Mouse (Mus musculus) embryonic facial prominence, embryonic 11.5 days (tissue): ENCODE results near the gene Srl. TPM values are rescaled to one million over a fixed set of nuclear protein-coding genes. Genes with fewer than 3 reads are reported as not detected.

Source experiments
- ATAC-seq: fragments of 200-750 bp; cut with Nextera tagmentation; replicated peaks from 2 replicates; pipeline ENCODE4 v1.8.0; 2017; ENCODE audit warnings: low read depth; ENCODE audit not compliant: insufficient number of reproducible peaks, low FRiP score, low TSS enrichment
- DNase-seq: peaks from one replicate; pipeline ENCODE4 v3.0.0-alpha.2; 2015; ENCODE audit warnings: low spot score
- H3K27ac ChIP-seq: fragments of 300-500 bp; sonication (generic); replicated peaks from 2 replicates; pipeline ENCODE4 v1.5.1; 2014; ENCODE audit warnings: mild to moderate bottlenecking, low read depth, low read length, control low read depth
- H3K27me3 ChIP-seq: fragments of 300-500 bp; sonication (generic); 2 replicates; pipeline ENCODE4 v1.6.1; 2014; ENCODE audit warnings: mild to moderate bottlenecking, low read length, moderate library complexity, mixed read lengths; ENCODE audit not compliant: control insufficient read depth, insufficient read depth
- H3K36me3 ChIP-seq: fragments of 300-500 bp; sonication (generic); replicated peaks from 2 replicates; pipeline ENCODE4 v1.6.1; 2014; ENCODE audit warnings: low read depth, mild to moderate bottlenecking, low read length, moderate library complexity, mixed read lengths; ENCODE audit not compliant: control insufficient read depth, insufficient read depth
- H3K4me1 ChIP-seq: fragments of 300-500 bp; sonication (generic); 2 replicates; pipeline ENCODE4 v1.6.1; 2014; ENCODE audit warnings: low read length, mixed read lengths; ENCODE audit not compliant: control insufficient read depth, insufficient read depth
- H3K4me2 ChIP-seq: fragments of 300-500 bp; sonication (generic); 2 replicates; pipeline ENCODE4 v1.6.1; 2014; ENCODE audit warnings: low read depth, mild to moderate bottlenecking, control low read depth, low read length, moderate library complexity
- H3K4me3 ChIP-seq: fragments of 300-500 bp; sonication (generic); 2 replicates; pipeline ENCODE4 v1.5.1; 2014; ENCODE audit warnings: low read depth, low read length, control low read depth
- H3K9ac ChIP-seq: fragments of 300-500 bp; sonication (generic); replicated peaks from 2 replicates; pipeline ENCODE4 v1.6.1; 2014; ENCODE audit warnings: mild to moderate bottlenecking, control low read depth, low read length
- H3K9me3 ChIP-seq: fragments of 300-500 bp; sonication (generic); replicated peaks from 2 replicates; pipeline ENCODE4 v1.6.1; 2016; ENCODE audit warnings: mild to moderate bottlenecking, low read length, inconsistent platforms, mixed read lengths; ENCODE audit not compliant: control insufficient read depth
- WGBS: fragments of 180-500 bp; shearing (Covaris S2); extraction: QIAGEN DNeasy Blood & Tissue Kit; methylation state at CpG from one replicate; pipeline ENCODE4 v1.1.7; 2014; 5-methylcytosine and 5-hydroxymethylcytosine counted together
- polyA plus RNA-seq: library from polyadenylated mRNA; unstranded; fragments of >200 nt; fragmentation: Nextera tagmentation; extraction: Ambion mirVana; gene quantifications from 2 replicates; pipeline ENCODE4 v1.2.1, GENCODE M21; 2014

Srl gene
- polyA plus RNA-seq, 1 experiment from 2014 or later, result 32.7 TPM

DNA sequence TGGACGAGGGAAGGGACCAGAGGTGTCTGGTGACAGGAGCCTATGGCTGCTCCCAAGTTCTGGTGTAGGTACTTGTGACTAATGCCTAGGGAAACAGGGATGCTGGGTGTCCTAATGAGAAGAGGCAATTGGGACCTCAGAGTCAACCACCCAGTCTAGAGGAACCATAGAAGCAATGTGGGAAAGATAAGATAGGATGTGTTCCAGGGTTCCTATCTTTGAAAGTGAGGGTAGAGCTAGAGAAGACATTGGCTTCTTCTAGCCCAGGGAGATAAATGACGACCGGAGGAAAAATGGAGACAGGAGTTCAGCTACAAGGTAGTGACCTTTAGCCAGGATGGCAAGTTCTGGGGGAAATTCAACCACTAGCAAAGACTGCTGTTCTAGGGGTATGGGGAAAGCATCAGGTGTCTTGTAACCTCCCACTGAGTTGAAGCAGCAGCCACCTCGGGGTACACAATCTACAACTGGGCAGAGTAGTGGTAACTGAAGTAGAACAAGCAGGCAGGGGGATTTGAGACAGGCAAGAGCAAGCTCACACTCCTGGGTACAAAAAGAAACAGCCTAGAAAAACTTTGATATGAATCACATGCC lies 20.4 kb downstream of the Srl start:
- Histone ChIP-seq H3K4me2 (no peak overlapping the region), H3K4me1 (no peaks in the 10 kb centered on the region), H3K9ac (no peak overlapping the region), H3K36me3 (no peaks in the 10 kb centered on the region), H3K27me3 (no peaks in the 10 kb centered on the region), H3K27ac (no peak overlapping the region), H3K4me3 (no peak overlapping the region), H3K9me3 (no peaks in the 10 kb centered on the region)
- 65% methylated on average over 4 of the region's 4 CpGs for WGBS
- ATAC-seq, result no peak
- DNase-seq, result no peak

DNA sequence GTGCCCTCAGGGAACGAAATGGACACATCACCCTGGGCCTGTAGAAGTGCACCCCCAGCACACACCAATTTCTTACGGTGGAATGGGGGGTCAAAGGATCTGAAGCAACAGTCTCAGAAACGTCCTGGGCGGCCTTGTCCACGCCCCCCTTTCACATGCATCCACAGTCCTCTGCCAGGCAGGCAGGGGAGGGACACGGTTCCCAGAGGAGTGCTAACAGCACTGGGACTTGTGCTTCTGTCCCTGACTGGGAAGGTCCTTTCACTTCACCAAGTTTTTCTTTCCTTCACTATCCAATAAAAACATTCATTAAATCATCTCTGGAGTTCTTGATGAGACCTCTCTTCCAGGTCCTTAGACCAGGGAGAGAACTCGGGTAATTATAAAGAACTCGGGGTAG lies 20.9 kb downstream of the Srl start:
- Histone ChIP-seq H3K9ac (no peak overlapping the region), H3K4me2 (no peak overlapping the region), H3K27me3 (no peaks in the 10 kb centered on the region), H3K9me3 (no peaks in the 10 kb centered on the region), H3K4me1 (no peaks in the 10 kb centered on the region), H3K36me3 (no peaks in the 10 kb centered on the region), H3K27ac (no peak overlapping the region), H3K4me3 (no peak overlapping the region)
- WGBS, result 70% methylated on average over 8 of the region's 8 CpGs
- ATAC-seq (no peak), DNase-seq (no peak)

DNA sequence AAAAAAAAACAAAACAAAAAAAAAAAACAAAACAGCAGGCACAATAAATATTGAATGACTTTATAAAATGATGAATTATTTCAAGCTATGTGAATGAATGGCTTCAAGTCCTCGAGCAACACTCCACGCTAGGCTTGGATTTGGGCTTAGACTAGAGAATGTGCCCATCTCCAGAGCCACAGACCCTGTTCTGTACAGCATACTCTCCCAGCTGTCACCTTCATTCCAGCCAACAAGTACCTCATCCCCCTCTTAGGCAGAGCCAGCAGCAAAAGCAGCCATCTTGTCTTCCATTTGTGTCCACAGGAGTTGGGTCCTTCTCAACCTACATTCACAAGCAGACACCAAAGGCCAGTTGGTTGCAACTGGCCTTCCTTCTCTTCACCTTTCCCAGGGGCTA lies 21.8 kb downstream of the Srl start:
- Histone ChIP-seq H3K36me3 (no peaks in the 10 kb centered on the region), H3K27ac (no peak overlapping the region), H3K4me3 (no peak overlapping the region), H3K27me3 (no peaks in the 10 kb centered on the region), H3K9ac (no peak overlapping the region), H3K4me2 (no peak overlapping the region), H3K9me3 (no peaks in the 10 kb centered on the region), H3K4me1 (no peaks in the 10 kb centered on the region)
- DNase-seq (no peak), ATAC-seq (no peak)
- WGBS, result 96% methylated on average over 2 of the region's 2 CpGs

DNA sequence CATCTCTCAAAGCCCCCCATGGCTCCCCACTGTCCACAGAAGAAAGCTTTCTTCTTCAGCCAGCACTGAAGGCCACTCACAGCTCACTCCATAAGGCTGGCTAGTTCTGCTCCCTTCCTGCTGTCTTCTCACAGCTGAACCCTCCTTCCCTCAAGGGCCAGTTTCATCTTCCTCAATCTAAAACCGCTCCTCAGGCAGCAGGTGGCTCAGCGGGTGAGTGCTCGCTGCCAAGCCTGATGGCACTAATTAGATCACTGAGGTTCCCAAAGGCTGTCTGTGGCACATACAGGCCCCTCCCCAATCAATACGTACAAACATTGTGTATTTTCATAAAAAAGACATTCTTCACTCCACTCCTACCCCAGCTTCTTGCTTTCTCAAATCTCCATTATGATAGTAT lies 22.5 kb downstream of the Srl start:
- no peak for ATAC-seq
- H3K27ac ChIP-seq, result no peak overlapping the region
- WGBS, result 78% methylated on average over 4 of the region's 4 CpGs
- no peaks in the 10 kb centered on the region for H3K9me3 ChIP-seq
- no peak overlapping the region for H3K4me2 ChIP-seq
- H3K36me3 ChIP-seq, result no peaks in the 10 kb centered on the region
- H3K27me3 ChIP-seq, result no peaks in the 10 kb centered on the region
- no peak overlapping the region for H3K4me3 ChIP-seq
- DNase-seq, result no peak
- H3K4me1 ChIP-seq, result no peaks in the 10 kb centered on the region
- no peak overlapping the region for H3K9ac ChIP-seq

DNA sequence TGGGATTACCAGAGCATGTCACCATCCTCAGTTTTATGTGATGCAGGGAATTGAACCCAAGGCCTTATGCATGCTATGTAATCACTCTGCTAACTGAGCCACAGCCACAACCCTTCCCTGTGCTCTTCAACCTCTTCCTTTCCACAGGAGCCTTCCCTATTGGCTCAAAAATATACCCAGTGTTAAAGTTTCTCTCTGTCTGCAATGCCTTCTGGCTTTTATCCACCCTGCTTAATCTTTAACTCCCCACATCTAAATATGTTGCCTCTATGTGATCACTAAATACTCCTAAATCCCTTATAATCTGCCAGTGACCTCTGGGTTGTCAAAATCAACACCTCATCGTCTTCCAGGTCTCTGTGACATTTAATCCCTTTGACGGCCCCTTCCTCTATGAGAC lies 23.7 kb downstream of the Srl start:
- Histone ChIP-seq H3K27me3 (no peaks in the 10 kb centered on the region), H3K9ac (no peak overlapping the region), H3K9me3 (no peaks in the 10 kb centered on the region), H3K36me3 (no peaks in the 10 kb centered on the region), H3K27ac (no peak overlapping the region), H3K4me1 (no peaks in the 10 kb centered on the region), H3K4me3 (no peak overlapping the region), H3K4me2 (no peak overlapping the region)
- DNase-seq (no peak), ATAC-seq (no peak)
- 67% methylated on average over 2 of the region's 2 CpGs for WGBS

DNA sequence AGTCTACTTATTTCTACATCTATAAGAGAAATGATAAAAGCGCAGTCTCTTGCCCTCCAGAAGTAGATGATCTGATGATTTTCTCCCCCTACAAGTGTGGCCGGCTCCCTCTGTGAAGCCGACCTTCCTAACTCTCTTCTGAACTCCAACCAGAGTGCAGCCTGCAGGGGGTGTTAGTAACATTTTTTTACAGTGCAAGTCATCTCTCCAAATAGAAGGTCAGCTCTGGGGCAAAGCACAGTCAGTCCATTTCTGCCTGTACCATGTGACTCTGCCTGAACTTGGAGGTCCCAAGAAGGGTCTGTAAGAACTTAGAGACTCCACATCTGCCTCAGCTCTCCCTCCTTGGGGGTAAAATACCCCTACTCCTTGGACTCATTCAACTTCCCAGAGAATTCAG lies 27.2 kb downstream of the Srl start:
- Histone ChIP-seq H3K4me2 (no peak overlapping the region), H3K9ac (no peak overlapping the region), H3K4me1 (no peaks in the 10 kb centered on the region), H3K27ac (no peak overlapping the region), H3K9me3 (no peaks in the 10 kb centered on the region), H3K4me3 (no peak overlapping the region), H3K27me3 (no peaks in the 10 kb centered on the region), H3K36me3 (no peaks in the 10 kb centered on the region)
- DNase-seq (no peak), ATAC-seq (no peak)
- WGBS, result 76% methylated on average over 3 of the region's 3 CpGs

DNA sequence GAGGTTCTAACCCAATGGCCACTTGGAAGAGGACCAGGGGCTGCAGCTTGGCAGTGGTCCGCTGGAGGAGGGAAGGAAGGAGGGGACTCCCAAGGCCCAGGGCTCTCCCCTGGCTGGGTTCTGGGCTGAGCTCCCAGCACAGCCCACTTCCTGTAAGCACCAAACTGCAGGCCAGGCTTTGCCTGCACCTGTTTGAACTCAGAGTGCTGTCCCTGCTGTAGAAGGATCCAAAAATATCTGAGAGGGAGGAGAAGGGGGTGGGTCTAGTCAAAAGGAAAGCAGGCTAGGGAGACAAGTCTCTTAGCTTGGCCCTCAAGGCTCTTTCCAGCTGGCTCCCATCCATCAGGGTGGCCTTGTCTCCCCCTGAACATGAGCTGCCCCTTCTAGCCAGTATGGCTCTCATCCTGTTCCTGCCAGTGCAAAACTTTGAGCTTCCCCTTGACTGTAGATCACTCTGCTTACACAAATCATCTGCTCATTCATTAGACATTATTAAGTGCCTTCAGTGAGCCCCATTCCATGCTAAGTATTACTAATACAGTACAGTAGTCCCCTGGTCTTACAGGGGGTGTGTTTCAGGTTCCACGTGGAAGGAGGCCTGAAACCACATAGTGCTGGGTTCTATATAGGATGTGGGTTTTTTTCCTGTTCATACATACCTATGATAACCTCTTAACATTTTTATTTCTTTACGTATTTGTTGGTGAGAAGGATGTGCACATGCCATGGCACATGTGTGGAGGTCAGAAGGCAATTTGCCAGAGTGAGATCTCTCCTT lies 28.8 kb downstream of the Srl start:
- Histone ChIP-seq H3K9me3 (no peaks in the 10 kb centered on the region), H3K4me3 (no peak overlapping the region), H3K4me2 (no peak overlapping the region), H3K9ac (no peak overlapping the region), H3K27me3 (no peaks in the 10 kb centered on the region), H3K4me1 (no peaks in the 10 kb centered on the region), H3K36me3 (no peaks in the 10 kb centered on the region), H3K27ac (no peak overlapping the region)
- ATAC-seq, result no peak
- no peak for DNase-seq
- whole genome bisulfite sequencing, result 92% methylated on average over 3 of the region's 3 CpGs

DNA sequence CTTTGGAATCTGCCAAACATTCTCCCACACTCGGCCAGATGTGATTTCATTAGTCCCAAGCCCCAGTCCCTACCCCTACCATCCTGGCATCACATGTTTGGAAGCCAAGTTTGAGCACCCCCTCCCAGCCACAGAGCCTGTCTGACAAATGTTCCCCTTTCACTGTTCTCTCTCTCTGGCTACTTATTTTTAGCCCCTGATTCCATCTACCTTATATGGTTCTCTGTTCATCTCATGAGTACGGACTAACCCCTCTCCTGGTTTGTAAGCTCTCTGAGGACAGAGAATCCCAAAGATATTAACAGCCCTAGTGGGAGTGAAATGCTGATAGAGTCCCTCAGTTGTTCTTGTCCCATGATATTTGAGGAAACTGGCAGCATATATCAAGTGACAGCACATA lies 30.2 kb downstream of the Srl start:
- ATAC-seq (no peak), DNase-seq (no peak)
- no peak overlapping the region for H3K4me2 ChIP-seq
- H3K4me3 ChIP-seq, result no peak overlapping the region
- H3K27me3 ChIP-seq, result no peaks in the 10 kb centered on the region
- H3K9me3 ChIP-seq, result no peaks in the 10 kb centered on the region
- H3K9ac ChIP-seq, result no peak overlapping the region
- no peaks in the 10 kb centered on the region for H3K36me3 ChIP-seq
- no peaks in the 10 kb centered on the region for H3K4me1 ChIP-seq
- H3K27ac ChIP-seq, result no peak overlapping the region
- 80% methylated on average over 2 of the region's 2 CpGs for WGBS
